Mouse (Mus musculus): Measurements from ENCODE around the gene Cap1.

Cap1 gene

GRCm38 (mm10) chr4:122885768-122886578 lies at the start of gene Cap1:
Cap1 (minus strand) TSS chr4:122886056.
- DNase-seq (ENCODE audit: low spot score in 2 of 2) = peak; percentile 88 to 99

- DNase-seq (ENCODE audit: low spot score in 2 of 2) = no peak
Measured at GRCm38 (mm10) chr4:122933857-122934256, 48.0 kb upstream of the Cap1 start.

GRCm38 (mm10) chr4:122933051-122933591 lies 47.3 kb upstream of the Cap1 start:
- DNase-seq (ENCODE audit: low spot score in 2 of 2) = no peak

GRCm38 (mm10) chr4:122932239-122932978 lies 46.6 kb upstream of the Cap1 start:
- DNase-seq (ENCODE audit: low spot score in 2 of 2) = no peak

GRCm38 (mm10) chr4:122930939-122931590 lies 45.2 kb upstream of the Cap1 start:
- DNase-seq (ENCODE audit: low spot score in 2 of 2) = no peak

- peak in 1 of 2 experiments; percentile 9 for DNase-seq (ENCODE audit: low spot score in 2 of 2)
Measured at GRCm38 (mm10) chr4:122923392-122924344, 37.8 kb upstream of the Cap1 start.

- DNase-seq (ENCODE audit: low spot score in 2 of 2) = no peak
Measured at GRCm38 (mm10) chr4:122922841-122923240, 37.0 kb upstream of the Cap1 start.

- DNase-seq (ENCODE audit: low spot score in 2 of 2) = no peak
Measured at GRCm38 (mm10) chr4:122915985-122916384, 30.1 kb upstream of the Cap1 start.

- DNase-seq (ENCODE audit: low spot score in 2 of 2) = no peak
Measured at GRCm38 (mm10) chr4:122914186-122914585, 28.3 kb upstream of the Cap1 start.

GRCm38 (mm10) chr4:122912613-122913012 lies 26.8 kb upstream of the Cap1 start:
- no peak for DNase-seq (ENCODE audit: low spot score in 2 of 2)

GRCm38 (mm10) chr4:122910577-122910976 lies 24.7 kb upstream of the Cap1 start:
- no peak for DNase-seq (ENCODE audit: low spot score in 2 of 2)

- no peak for DNase-seq (ENCODE audit: low spot score in 2 of 2)
Measured at GRCm38 (mm10) chr4:122909572-122910189, 23.8 kb upstream of the Cap1 start.

- DNase-seq (ENCODE audit: low spot score in 2 of 2) = no peak
Measured at GRCm38 (mm10) chr4:122905359-122905758, 19.5 kb upstream of the Cap1 start.

- no peak for DNase-seq (ENCODE audit: low spot score in 2 of 2)
Measured at GRCm38 (mm10) chr4:122903709-122904108, 17.9 kb upstream of the Cap1 start.

GRCm38 (mm10) chr4:122902156-122902555 lies 16.3 kb upstream of the Cap1 start:
- DNase-seq (ENCODE audit: low spot score in 2 of 2) = no peak

- peak; percentile 37 to 39 for DNase-seq (ENCODE audit: low spot score in 2 of 2)
Measured at GRCm38 (mm10) chr4:122898313-122898712, 12.5 kb upstream of the Cap1 start.

- DNase-seq (ENCODE audit: low spot score in 2 of 2) = no peak
Measured at GRCm38 (mm10) chr4:122897750-122898149, 11.9 kb upstream of the Cap1 start.

GRCm38 (mm10) chr4:122892157-122892556 lies 6.3 kb upstream of the Cap1 start:
- DNase-seq (ENCODE audit: low spot score in 2 of 2) = no peak

GRCm38 (mm10) chr4:122891597-122891996 lies 5.7 kb upstream of the Cap1 start:
- no peak for DNase-seq (ENCODE audit: low spot score in 2 of 2)

GRCm38 (mm10) chr4:122890881-122891481 lies 5.1 kb upstream of the Cap1 start:
- DNase-seq (ENCODE audit: low spot score in 2 of 2) = peak in 1 of 2 experiments; percentile 40
